Mouse (Mus musculus) cerebellum, postnatal 36 days (tissue): Measurements from ENCODE around the gene Mob3a.
A peak's percentile ranks its signal among the peaks of the same experiment; 100 is the strongest.

Source experiments
- DNase-seq, 2 experiments: peaks; one replicate each; pipeline ENCODE4 v3.0.0; 2021 to 2022; ENCODE audit warnings: mixed read lengths in 2 of 2

Mob3a gene

DNA sequence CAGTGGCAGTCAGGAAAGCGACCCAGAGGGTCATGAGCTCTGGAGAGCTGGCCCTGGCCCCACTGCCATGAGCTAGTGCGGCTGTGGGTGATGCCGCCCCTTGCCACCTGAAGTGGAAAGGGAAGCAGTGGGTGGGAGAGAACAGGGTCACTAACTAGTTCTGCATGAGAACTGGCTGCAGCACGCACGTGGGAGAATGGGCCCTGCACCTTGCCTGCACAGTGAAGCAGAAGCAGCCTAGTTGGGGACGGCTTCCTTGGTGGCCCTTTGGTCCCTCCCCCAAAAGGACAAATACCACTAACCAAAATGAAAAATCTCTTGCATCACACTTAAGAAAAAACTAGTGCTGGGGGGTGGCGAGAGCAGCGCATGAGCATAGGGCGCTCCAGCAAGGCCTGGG, 3.2 kb downstream of the Mob3a start:
- no peak for DNase-seq

- DNase-seq = no peak
Observed at GRCm38 (mm10) chr10:80697812-80698211, 4.0 kb downstream of the Mob3a start.

- no peak for DNase-seq
Observed at GRCm38 (mm10) chr10:80697393-80697787, 4.4 kb downstream of the Mob3a start.

GRCm38 (mm10) chr10:80696502-80697392, 5.0 kb downstream of the Mob3a start:
- no peak for DNase-seq

DNA sequence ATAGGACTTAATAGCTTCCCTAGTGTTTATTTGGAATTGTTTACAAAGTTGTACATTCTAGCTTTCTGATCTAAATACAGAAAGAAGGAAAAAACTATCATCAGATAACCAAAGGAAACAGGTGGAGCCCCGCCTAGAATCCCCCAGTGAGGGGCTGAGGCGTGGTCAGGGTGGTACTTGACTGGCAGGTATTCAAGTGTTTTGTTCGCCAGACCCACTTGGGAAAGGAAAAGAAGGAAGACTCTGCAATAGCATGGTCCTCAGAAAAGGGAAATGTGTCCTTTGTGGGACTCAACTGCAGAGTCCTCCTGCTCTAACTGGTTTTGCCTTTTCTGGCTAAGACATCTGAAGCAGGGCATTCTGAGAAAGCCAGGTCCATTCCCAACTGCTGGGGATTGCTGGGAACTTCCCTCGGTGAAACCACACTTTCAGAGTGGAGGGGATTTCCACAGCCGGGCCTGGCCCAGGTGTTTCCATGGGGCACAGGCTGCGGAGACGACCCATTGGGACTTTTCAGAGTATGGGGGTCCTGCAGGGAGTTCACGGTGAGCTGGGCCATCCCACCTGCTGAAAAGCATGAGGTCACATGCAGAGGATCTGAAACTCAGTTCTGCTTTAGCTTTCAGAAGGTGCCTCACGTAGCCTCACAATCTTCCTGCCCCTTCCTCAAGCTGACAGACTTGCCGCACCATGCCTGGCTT, 5.8 kb downstream of the Mob3a start:
- DNase-seq = no peak

- no peak for DNase-seq
Observed at GRCm38 (mm10) chr10:80695186-80695585, 6.6 kb downstream of the Mob3a start.

DNA sequence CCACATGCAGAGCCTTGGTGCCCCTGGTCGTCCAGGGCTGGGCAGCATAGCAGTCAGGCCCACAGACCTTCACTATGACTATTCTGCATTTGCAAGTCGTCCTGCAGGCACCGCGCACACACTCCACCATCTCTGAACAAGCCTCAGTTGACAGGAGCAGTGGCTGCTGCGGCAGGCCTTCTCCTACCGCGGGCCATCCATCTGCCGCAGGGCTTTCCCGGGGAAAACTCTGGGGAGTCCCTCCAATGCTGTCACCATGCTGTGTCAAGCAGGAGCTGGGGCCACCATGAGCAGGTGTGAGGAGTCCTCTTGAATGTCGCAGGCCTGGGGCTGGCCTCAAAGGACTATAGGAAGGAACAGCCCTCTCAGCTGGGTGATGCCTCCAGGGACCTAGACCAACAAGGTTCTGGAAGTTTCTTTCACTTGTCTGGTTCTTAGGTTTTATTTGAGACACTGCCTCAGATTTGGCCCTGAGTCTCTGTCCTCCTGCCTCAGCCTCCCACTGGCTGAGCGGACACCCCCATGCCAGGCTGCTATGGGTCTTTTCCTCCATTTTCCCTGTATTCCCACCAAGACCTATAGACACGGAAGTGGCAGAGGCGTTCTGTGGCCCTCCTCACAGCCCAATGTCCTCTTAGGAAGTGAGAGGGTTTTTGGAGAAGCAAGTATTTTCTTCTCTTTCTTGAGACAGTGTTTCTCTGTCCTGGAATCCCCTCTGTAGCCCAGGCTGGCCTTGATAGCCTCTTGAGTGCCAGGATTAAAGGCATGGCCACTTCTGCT, 7.4 kb downstream of the Mob3a start:
- DNase-seq = no peak

DNA sequence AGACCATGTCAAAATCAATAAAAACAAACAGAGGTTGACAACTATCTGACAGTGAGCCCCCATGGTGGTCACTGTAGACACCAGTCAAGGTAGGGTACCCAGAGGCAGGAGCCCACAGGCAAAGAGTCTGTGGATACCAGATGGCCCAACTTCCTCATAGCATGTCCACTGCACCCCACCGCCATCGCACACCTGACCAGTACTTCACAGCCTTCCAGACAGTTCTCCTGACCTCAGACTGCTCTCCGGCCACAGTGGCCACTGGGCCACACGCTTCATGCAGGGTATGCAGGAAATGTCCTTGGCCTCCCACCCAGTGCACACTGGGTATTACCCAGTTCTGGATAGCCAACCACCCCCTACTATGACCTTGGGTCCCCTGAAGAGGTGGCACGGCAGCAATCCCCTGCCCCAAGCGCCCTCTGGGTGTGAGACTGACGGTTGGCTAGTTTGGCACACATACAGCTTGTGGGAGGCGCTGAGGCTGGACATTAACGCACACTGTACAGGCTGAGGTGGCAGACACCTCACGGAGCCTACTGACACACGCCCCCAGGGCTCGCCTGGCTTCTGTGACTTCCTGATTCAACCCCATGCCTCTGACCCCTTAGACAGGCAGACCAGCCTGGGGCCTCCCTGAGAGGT, 8.3 kb downstream of the Mob3a start:
- no peak for DNase-seq

DNA sequence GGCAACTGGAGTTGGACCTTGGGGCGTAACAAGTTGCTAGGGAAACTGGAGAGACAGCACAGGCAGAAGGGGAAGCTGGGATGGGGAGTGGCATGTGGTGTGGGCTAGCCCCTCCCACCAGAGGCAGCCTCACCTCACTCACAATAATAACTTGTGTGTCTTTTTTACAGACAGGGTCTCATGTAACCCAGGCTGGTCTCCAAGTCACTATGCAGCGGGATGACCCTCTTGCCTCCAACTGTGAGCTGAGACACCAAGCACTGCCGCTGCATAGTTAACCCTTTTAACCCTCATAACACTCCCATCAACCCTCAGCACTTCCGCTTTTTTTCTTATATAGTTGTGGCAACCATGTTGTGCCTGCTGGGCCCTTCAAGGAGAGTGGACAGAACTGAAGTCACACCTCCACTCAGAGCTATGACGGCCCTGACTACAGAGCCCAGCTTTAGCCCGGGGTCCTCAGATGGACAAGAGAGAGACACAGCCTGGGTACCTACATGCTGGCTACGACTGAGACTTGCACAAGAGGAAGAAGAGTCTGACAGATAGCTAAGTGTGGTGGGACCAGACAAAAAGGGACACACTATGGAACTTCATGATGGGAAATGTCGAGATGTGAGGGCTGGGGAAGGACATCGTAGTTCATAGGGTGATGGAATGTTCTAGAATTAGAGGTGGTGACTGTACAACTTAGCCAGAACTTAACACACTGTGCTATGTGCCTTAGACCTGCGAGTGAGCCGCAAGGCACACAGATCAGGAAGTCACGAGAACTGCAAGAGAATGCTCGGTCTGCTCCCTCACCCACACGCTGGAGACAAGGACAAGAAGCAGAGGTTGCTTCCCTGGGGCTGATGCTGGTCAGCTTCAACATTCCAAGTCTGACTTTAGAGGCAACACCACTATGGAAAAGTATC, 9.3 kb downstream of the Mob3a start:
- DNase-seq = no peak

DNA sequence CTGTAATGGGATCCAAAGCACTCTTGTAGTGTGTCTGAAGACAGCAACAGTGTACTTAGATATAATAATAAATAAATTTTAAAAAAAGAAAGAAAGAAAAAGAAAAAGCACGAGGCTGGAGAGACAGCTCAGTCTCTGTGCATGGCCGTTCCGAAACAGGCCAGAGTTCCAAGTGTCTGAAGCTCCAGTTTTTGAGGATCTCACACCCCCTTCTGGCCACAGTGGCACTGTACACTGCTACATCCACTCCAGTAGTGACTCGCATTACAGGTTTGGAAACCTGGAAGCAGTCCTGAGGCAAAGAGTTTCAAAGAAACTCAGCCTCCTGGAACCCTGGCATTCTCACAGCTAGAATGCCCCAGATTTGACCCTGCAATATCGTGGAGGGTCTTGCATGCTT, 13.9 kb downstream of the Mob3a start:
- peak; percentile 78 to 82 for DNase-seq

GRCm38 (mm10) chr10:80686617-80687016, 15.2 kb downstream of the Mob3a start:
- no peak for DNase-seq

DNA sequence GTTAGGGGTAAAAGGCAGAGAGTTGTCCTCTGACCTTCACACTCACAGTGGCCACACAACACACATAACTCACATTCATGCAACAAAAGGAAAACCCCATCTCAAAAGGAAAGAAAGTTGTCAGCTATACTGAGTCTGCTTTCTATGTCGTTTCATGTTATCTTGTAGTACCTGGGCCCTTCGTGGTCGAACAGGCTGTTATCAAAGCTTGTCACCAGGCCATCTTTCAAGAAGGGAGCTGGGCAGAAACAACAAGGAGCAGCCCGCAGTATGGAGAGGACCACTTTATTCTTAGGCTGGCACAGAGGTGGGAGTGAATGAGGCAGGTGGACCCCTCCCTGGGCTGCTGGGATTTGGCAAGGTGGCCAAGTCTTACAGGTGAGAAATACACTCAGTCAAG, 16.8 kb downstream of the Mob3a start:
- DNase-seq = no peak

DNA sequence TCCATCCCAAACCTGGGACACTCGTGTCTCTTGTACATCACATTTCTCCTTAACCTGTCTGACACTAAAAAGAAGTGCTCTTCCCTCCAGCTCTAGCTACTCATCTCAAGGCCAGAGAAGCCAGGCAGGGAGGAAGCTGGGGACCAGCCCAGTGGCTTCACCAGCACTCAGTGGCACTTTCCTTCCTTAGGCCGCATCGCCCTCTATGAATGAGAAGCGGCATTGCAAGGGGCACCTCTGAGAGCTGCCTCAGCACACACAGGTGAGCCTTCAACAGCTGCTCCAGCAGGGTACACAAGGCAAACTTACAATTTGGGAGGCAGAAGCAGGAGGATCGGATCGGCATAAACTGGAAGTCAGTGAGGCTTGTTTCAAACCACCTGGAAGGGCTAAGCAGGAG, 17.6 kb downstream of the Mob3a start:
- peak; percentile 71 to 74 for DNase-seq

GRCm38 (mm10) chr10:80683647-80684046, 18.1 kb downstream of the Mob3a start:
- no peak for DNase-seq

- DNase-seq = no peak
Observed at GRCm38 (mm10) chr10:80682003-80682402, 19.8 kb downstream of the Mob3a start.

DNA sequence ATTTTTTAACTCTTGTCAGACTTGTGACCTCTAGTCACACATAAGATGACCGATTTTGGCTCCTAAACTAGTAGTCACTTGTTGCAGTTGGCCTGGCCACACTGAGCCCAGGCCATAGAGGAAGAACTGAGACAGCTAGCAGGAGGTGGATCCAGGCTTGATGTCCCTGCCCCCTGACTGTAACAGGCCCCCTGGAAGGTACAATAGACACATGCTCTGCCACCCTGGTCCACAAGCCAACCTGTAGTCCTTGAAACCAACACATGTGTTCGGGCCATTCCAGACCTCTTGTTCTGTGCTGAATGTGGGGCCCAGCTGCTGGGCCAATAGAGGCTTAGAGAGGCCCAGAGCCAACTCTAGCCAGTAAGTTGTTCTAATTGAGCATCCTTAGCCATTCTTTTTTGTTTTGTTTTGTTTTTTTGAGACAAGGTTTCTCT, 21.5 kb downstream of the Mob3a start:
- DNase-seq = no peak

- no peak for DNase-seq
Observed at GRCm38 (mm10) chr10:80679556-80680259, 22.1 kb downstream of the Mob3a start.

GRCm38 (mm10) chr10:80678601-80679377, 23.0 kb downstream of the Mob3a start:
- peak in 1 of 2 experiments; percentile 49 for DNase-seq

DNA sequence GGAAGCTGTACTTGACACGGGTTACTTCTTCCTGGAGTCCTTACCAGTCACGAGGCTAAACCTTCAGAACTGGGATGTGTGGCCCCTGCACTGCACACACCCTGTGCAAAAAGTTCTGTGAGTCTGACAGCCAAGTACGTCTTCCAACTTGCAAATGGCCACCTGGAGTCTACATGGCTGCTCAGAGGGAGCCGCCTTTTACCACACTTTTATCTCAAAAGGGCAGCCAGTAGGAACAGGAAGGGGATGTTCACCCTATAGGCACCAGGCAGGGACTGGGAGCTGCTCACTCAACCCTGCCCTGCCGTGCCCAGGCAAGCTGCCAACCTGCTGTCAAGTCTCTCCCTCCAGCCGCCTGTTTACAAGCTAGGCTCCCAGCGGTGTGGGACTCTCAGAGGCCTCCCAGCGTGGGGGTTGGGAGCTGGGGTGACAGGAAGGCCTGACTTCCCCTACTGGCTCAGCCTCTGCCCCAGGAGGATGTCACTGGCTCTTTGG, 23.8 kb downstream of the Mob3a start, which contains the start of gene Mknk2:
Mknk2 (minus strand) TSS at position 171 of the 495 bp plus-strand sequence.
- peak; percentile 85 to 91 for DNase-seq
